Mouse (Mus musculus) forebrain, embryonic 15.5 days (tissue): ENCODE data around the gene Scn4b. TPM values are rescaled to one million over a fixed set of nuclear protein-coding genes. Genes with fewer than 3 reads are reported as not detected.

Source experiments
- ATAC-seq: fragments of 200-750 bp; cut with Nextera tagmentation; replicated peaks from 2 replicates; pipeline ENCODE4 v1.8.0; 2017; ENCODE audit warnings: mild to moderate bottlenecking, moderate TSS enrichment, moderate library complexity
- H3K27ac ChIP-seq: fragments of 300-500 bp; sonication (generic); replicated peaks from 2 replicates; pipeline ENCODE4 v1.5.1; 2015; ENCODE audit warnings: mild to moderate bottlenecking, inconsistent platforms
- H3K27me3 ChIP-seq: fragments of 300-500 bp; sonication (generic); 2 replicates; pipeline ENCODE4 v1.6.1; 2015; ENCODE audit warnings: inconsistent platforms
- H3K36me3 ChIP-seq: fragments of 300-500 bp; sonication (generic); 2 replicates; pipeline ENCODE4 v1.6.1; 2015; ENCODE audit warnings: mild to moderate bottlenecking, inconsistent platforms
- H3K4me1 ChIP-seq: fragments of 300-500 bp; sonication (generic); 2 replicates; pipeline ENCODE4 v1.6.1; 2015; ENCODE audit warnings: inconsistent platforms
- H3K4me2 ChIP-seq: fragments of 300-500 bp; sonication (generic); replicated peaks from 2 replicates; pipeline ENCODE4 v1.6.1; 2015; ENCODE audit warnings: mild to moderate bottlenecking, inconsistent platforms
- H3K4me3 ChIP-seq: fragments of 300-500 bp; sonication (generic); 2 replicates; pipeline ENCODE4 v1.5.1; 2015; ENCODE audit warnings: mild to moderate bottlenecking, inconsistent platforms
- H3K9ac ChIP-seq: fragments of 300-500 bp; sonication (generic); replicated peaks from 2 replicates; pipeline ENCODE4 v1.6.1; 2015; ENCODE audit warnings: mild to moderate bottlenecking, inconsistent platforms
- H3K9me3 ChIP-seq: fragments of 300-500 bp; sonication (generic); 2 replicates; pipeline ENCODE4 v1.6.1; 2016; ENCODE audit warnings: inconsistent platforms
- WGBS: fragments of 180-500 bp; shearing (Covaris S2); methylation state at CpG from one replicate; pipeline ENCODE4 v1.1.7; 2015; ENCODE audit warnings: mixed read lengths; 5-methylcytosine and 5-hydroxymethylcytosine counted together
- polyA plus RNA-seq: library from polyadenylated mRNA; unstranded; fragments of >200 nt; fragmentation: Nextera tagmentation; extraction: Ambion mirVana; gene quantifications from 2 replicates; pipeline ENCODE4 v1.2.1, GENCODE M21; 2015

Scn4b gene
- 0.10 and 0.34 TPM in 2 replicates for polyA plus RNA-seq

DNA sequence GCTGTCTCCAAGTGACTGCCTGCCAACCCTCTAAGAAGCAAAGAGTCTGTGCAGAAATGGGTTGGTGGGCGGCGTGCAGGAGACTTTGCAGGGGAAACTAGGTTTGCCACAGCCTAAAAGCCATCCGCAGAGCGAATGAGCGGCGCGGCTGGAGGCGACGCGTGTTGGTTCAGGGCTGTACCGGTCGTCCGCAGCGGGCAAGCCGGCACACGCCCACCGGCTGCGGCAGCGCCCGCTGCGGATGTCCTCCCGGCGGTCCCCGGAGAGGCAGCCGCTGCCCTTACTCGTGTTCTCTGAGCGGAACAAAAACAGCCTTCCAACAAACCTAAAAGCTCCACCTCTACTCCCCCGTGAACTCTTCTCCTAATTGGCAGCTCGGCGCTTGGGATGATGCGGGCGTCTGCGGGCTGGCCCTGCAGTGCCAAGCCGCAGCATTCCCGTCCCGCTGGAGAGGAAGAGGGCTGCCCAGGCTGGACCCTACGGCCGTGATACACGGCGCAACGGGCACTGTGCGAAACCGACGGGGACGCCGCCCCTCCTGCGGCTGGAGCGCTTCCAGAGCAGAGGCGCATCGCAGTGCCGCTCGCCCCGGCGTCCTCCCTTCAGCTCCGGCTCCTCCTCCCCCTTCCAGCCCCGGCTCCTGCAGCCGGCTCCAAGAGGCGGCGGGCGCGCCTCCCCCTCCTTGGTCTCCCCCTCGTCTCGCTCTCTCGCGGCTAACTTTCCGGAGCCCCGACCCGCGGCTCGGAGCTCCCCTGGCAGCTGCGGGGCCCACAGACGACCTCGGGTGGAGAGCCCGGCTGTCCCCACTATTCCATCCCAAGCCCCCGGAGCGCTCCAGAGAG is at the start of gene Scn4b:
TSS of gene Scn4b (plus strand) at position 205 of the 842 bp plus-strand sequence.
- Histone ChIP-seq H3K27me3 (peaks cover 86% of the 10 kb centered on the region), H3K27ac (no peak within 1 kb of the TSS), H3K4me2 (peak within 1 kb of the TSS; percentile 94), H3K36me3 (no peaks in the 10 kb centered on the region), H3K4me3 (peak within 1 kb of the TSS; percentile 55), H3K4me1 (peaks cover 22% of the 10 kb centered on the region), H3K9ac (peak within 1 kb of the TSS; percentile 48), H3K9me3 (no peaks in the 10 kb centered on the region)
- peak; percentile 68 for ATAC-seq
- WGBS = under 1% methylated on average over 69 of the region's 76 CpGs

DNA sequence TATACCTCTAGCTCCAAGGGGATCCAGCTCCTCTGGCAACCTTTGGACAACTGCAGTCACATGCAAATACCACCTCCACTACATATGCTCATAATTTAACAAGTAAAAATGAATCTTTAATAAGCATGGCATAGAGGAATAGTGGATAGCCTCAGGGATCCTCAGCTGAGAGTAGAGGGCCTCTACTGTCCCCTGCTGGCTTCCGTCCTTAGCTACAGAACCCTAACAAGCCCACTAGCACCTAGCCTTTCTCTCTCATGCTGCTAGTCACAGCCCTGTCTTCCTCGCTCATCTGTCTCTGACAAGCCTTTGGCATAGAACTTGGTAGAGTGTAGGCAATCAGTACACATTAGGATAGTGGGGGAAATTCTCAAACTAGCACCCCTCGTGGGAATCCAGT is 47.4 kb upstream of the Scn4b start:
- Histone ChIP-seq H3K9me3 (no peaks in the 10 kb centered on the region), H3K9ac (no peak overlapping the region), H3K27ac (no peak overlapping the region), H3K27me3 (no peaks in the 10 kb centered on the region), H3K4me1 (no peaks in the 10 kb centered on the region), H3K36me3 (no peaks in the 10 kb centered on the region), H3K4me2 (no peak overlapping the region), H3K4me3 (no peak overlapping the region)
- no peak for ATAC-seq
- 75% methylated on average over 3 of the region's 3 CpGs for WGBS

DNA sequence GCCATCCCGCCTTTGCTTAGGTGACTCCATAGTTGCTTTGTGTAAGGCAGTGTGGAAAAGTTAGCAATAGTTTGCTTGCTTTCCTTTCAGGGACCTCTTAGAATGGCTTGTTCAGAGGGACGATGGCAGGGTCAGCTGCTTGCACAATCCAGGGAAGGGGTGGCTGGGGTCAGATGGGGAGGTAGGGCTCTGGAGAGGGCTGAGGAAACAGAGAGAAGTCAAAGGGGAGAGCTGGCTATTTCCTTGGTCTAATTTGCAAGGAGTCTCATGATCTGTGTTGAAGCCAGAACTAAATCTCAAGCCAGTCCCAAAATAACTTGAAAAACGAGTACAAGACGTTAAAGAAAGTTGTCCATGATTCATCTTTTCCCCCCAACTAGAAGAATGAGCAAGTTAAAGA is 45.6 kb upstream of the Scn4b start:
- Histone ChIP-seq H3K9me3 (no peaks in the 10 kb centered on the region), H3K4me2 (no peak overlapping the region), H3K4me3 (no peak overlapping the region), H3K4me1 (no peaks in the 10 kb centered on the region), H3K36me3 (no peaks in the 10 kb centered on the region), H3K27me3 (no peaks in the 10 kb centered on the region), H3K27ac (no peak overlapping the region), H3K9ac (no peak overlapping the region)
- 77% methylated on average over 4 of the region's 4 CpGs for WGBS
- no peak for ATAC-seq

DNA sequence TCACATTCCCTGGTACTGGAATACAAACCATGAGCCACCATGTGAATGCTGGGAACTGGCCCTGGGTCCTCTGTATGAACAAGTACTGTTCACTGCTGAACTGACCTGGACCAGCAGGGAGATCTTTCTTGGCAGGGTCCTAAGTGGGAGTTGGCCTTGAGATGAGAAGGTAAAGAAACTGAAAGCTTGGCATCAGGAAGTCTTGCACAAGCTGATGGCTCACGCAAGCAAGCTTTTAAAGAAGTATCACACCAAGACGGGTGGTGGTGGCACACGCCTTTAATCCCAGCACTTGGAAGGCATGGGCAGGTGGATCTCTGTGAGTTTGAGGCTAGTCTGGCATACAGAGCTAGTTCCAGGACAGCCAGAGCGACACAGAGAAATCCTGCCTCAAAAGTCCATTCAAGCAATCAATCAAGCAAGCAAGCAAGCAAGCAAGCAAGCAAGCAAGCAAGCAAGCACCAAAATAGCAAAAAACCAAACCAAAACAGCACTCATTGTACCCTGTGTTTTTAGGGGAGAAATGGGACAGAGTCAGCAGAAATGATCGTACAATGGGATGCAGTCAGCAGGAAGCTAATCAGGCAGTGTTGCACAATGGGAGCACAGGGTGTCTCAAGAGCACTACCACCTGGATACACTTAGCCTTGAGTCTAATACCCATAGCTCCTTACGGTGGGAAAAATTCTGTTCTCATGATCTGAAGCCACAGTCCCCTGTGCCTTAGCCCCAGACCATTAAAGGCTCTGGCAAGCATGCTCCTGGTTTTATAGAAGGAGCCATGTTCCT is 42.9 kb upstream of the Scn4b start:
- H3K9ac ChIP-seq = no peak overlapping the region
- no peak for ATAC-seq
- H3K36me3 ChIP-seq = no peaks in the 10 kb centered on the region
- H3K4me1 ChIP-seq = no peaks in the 10 kb centered on the region
- H3K4me2 ChIP-seq = no peak overlapping the region
- no peaks in the 10 kb centered on the region for H3K9me3 ChIP-seq
- H3K27ac ChIP-seq = no peak overlapping the region
- H3K27me3 ChIP-seq = no peaks in the 10 kb centered on the region
- no peak overlapping the region for H3K4me3 ChIP-seq
- 75% methylated on average over 6 of the region's 6 CpGs for WGBS

DNA sequence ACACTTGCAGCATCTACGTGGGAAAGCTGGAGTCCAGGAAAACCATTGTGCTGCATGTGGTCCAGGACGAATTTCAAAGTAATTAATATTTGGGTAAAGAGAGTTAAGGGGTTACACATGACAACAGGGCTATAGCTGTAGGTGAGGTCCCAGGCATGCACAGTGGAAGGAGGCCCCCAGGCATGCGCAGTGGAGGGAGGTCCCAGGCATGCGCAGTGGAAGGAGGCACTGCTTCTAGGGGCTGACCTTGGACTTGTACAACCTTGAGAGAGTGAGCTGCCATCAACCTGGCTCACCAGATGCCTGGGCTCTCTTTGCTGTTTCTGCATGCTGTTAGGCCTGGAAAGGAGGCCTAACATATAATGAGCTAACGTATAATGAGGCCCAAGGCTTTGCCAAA is 40.3 kb upstream of the Scn4b start:
- H3K9me3 ChIP-seq = no peaks in the 10 kb centered on the region
- no peak overlapping the region for H3K27ac ChIP-seq
- no peaks in the 10 kb centered on the region for H3K27me3 ChIP-seq
- no peak overlapping the region for H3K4me2 ChIP-seq
- no peak for ATAC-seq
- no peak overlapping the region for H3K9ac ChIP-seq
- H3K4me1 ChIP-seq = no peaks in the 10 kb centered on the region
- WGBS = 86% methylated on average over 5 of the region's 5 CpGs
- H3K36me3 ChIP-seq = no peaks in the 10 kb centered on the region
- no peak overlapping the region for H3K4me3 ChIP-seq

DNA sequence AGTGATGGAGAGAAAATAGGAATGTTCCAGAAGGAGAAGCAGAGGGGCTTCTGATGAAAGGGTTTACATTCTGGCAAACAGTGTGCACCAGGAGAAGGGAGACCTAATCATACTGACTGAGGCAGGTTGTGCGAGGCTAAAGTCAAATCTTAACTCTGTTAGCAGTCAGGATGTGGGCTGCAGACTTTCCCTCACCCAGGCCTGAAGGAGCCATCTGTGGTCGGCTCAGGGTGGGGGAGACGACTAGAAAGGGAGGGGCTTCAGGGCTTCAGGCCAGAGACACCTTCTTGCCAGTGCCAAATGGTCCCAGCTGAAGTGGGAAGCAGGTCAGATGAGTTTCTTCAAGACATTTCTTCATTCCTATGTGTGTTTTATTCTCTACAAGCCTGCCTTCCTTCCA is 39.8 kb upstream of the Scn4b start:
- Histone ChIP-seq H3K4me2 (no peak overlapping the region), H3K4me1 (no peaks in the 10 kb centered on the region), H3K27ac (no peak overlapping the region), H3K4me3 (no peak overlapping the region), H3K36me3 (no peaks in the 10 kb centered on the region), H3K9me3 (no peaks in the 10 kb centered on the region), H3K27me3 (no peaks in the 10 kb centered on the region), H3K9ac (no peak overlapping the region)
- 54% methylated on average over 3 of the region's 3 CpGs for WGBS
- no peak for ATAC-seq

DNA sequence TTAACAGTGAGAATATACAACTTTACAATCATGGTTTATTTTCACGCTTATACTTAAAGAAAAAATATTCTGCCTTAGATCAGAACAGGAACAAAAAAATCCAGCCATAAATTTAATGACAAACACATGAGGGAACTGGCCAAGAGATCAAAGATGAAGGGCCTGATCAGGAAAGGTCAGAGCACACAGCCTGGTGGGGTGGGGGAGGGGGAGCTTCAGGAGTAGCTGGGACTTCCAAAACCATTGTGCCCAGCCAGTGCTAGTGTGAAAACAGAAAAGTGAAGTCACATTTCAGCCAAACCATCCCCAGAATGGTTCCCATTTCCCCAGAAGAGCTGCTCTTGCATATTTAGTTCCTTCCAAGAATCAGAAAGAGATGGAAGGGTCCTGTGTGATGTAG is 35.7 kb upstream of the Scn4b start:
- H3K27ac ChIP-seq = no peak overlapping the region
- no peak for ATAC-seq
- H3K27me3 ChIP-seq = no peaks in the 10 kb centered on the region
- no peaks in the 10 kb centered on the region for H3K9me3 ChIP-seq
- no peak overlapping the region for H3K4me3 ChIP-seq
- WGBS = 93% methylated on average over 1 of the region's 1 CpGs
- H3K4me2 ChIP-seq = no peak overlapping the region
- H3K4me1 ChIP-seq = no peaks in the 10 kb centered on the region
- H3K36me3 ChIP-seq = no peaks in the 10 kb centered on the region
- no peak overlapping the region for H3K9ac ChIP-seq

DNA sequence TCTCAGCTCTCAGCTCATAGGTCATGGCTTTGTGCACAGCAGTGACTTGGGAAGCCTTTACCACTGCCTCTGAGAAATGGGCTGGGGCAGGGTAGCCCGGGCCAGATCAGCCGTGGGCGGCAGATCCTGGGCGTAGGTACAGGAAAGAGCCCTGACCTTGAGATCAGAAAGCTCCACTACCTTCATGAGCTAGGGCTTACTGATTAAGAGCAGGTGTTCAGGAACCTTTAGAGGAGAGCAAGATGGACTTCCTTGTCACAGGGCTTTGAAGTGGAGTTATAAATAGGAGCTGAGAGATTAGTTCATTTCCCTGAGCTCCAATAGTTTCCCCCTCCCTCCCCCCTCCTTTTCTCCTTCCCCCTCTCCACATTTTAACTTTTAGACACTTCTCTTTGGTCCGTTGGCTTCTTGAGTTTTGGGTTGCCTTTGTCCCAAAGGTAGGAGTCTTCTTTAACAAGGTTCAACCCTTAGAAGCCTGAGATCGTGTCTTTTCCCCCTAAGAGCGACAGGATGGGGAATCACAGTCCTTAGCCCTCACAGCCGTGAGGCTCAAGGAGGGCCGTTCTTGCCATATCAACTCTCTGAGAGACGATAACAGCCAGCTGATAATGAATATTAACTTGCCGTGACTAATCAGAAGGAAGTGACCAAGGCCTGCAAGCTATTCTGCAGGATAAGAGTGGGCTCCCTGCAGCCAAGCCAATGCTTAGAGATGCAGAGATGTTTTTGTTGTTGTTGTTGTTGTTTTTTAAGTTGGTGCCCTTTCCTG is 34.8 kb upstream of the Scn4b start:
- Histone ChIP-seq H3K4me2 (no peak overlapping the region), H3K4me3 (no peak overlapping the region), H3K4me1 (no peaks in the 10 kb centered on the region), H3K9ac (no peak overlapping the region), H3K36me3 (no peaks in the 10 kb centered on the region), H3K27ac (no peak overlapping the region), H3K9me3 (no peaks in the 10 kb centered on the region), H3K27me3 (no peaks in the 10 kb centered on the region)
- no peak for ATAC-seq
- WGBS = 84% methylated on average over 11 of the region's 11 CpGs

DNA sequence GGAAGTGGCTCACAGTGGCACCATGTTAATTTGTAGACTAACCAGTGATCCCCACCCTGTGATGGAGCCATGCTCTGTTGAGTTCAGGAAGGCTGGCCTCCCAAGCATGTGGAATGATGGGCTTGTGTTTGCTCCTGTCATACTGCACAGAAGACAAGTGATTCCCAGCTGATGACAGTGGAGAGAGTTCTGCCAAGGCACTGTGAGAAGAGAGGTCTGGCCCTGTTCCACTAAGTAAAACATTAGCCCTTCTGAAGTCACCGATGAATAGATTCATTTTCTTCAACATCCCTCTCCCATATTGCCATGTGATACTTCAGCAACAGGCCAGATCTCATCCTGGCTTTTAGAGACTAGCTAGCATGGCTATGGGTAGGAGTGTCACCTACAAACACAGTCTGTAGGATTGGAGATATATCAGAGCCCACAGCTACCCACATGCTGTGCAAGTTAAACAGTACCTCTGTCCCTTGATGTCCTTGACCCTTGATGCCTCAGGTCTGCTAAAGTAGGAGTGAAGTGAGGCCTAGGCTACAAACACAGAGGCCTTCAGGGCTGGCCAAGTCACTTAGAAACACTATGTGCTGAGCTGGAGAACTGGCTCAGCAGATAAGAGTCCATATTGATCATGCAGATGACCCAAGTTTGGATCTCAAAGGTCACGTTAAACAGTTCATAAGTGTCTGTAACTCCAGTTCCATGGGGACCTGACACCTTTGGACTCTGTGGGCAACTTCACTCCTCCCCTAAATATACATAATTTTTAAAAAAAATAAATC is 32.4 kb upstream of the Scn4b start:
- no peak for ATAC-seq
- Histone ChIP-seq H3K27ac (no peak overlapping the region), H3K9ac (no peak overlapping the region), H3K4me1 (no peaks in the 10 kb centered on the region), H3K4me3 (no peak overlapping the region), H3K36me3 (no peaks in the 10 kb centered on the region), H3K4me2 (no peak overlapping the region), H3K9me3 (no peaks in the 10 kb centered on the region), H3K27me3 (no peaks in the 10 kb centered on the region)
- WGBS = 86% methylated on average over 2 of the region's 2 CpGs

DNA sequence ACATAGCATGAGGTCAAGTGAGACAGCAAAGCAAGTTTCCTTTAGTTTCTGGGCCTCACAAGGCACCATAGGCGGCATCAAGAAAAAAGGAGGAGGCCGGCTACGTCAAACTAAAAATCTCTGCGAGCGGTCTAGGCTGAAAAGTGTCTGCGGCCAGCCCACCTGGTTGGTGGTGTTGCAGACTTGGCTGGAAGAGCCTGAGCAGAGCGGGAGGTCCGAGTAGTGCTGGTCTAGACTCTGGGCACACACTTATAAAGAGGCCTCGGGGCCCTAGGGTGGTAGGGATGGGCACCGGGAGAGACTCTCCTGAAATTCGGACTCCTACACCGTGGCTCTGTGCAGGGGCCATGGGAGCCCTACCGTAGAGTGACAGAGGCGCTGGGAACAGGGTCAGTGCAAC is 22.5 kb upstream of the Scn4b start:
- Histone ChIP-seq H3K4me3 (peak overlapping the region; percentile 49), H3K27me3 (0 out of 2 replicates have a peak, but pooled peaks cover 3% of the 10 kb centered on the region), H3K4me2 (peak overlapping the region; percentile 76), H3K4me1 (peaks cover 26% of the 10 kb centered on the region), H3K9me3 (no peaks in the 10 kb centered on the region), H3K9ac (peak overlapping the region; percentile 42), H3K36me3 (no peaks in the 10 kb centered on the region), H3K27ac (peak overlapping the region; percentile 34; the same call in 1 of the 2 replicates)
- WGBS = 2% methylated on average over 14 of the region's 14 CpGs
- ATAC-seq = peak; percentile 59; the same call in 1 of the 2 replicates

DNA sequence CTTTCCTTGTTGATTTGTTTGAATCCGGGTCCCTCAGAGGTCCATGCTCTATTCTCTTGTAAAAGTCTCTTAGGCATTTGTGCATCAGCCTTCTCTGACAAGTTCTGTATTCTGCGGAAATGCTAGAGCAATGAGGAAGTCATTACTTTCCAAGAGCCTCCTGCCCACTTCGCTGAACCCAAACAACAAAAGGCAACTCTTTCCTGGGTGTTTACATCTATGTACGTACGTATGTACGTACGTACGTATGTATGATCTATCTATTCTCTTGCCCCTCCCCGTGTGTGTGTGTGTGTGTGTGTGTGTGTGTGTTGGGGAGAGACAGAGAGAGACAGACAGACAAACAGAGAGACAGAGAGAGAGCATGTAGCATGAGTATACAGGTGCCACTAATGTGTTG is 21.4 kb upstream of the Scn4b start:
- no peak for ATAC-seq
- WGBS = 73% methylated on average over 9 of the region's 9 CpGs
- Histone ChIP-seq H3K27me3 (0 out of 2 replicates have a peak, but pooled peaks cover 3% of the 10 kb centered on the region), H3K4me1 (peaks cover 31% of the 10 kb centered on the region), H3K9me3 (no peaks in the 10 kb centered on the region), H3K4me2 (no peak overlapping the region), H3K36me3 (no peaks in the 10 kb centered on the region), H3K4me3 (no peak overlapping the region), H3K27ac (no peak overlapping the region), H3K9ac (no peak overlapping the region)
